Mouse (Mus musculus) small intestine, adult 2 months (tissue): ENCODE results near the gene Fryl.

Source experiments
- CTCF ChIP-seq: fragments of 200-500 bp; IDR thresholded peaks from 2 replicates; pipeline ENCODE4 v1.5.1; 2012; ENCODE audit warnings: low read depth, mild to moderate bottlenecking, control low read depth, inconsistent platforms, low read length, moderate library complexity, mixed read lengths; ENCODE audit not compliant: insufficient replicate concordance, insufficient read length; ENCODE audit errors: extremely low read depth
- POLR2A ChIP-seq: fragments of 200-500 bp; IDR thresholded peaks from 2 replicates; pipeline ENCODE4 v1.6.1; 2012; ENCODE audit warnings: low read depth, mild to moderate bottlenecking, control low read depth, inconsistent platforms, low read length, moderate library complexity

DNA sequence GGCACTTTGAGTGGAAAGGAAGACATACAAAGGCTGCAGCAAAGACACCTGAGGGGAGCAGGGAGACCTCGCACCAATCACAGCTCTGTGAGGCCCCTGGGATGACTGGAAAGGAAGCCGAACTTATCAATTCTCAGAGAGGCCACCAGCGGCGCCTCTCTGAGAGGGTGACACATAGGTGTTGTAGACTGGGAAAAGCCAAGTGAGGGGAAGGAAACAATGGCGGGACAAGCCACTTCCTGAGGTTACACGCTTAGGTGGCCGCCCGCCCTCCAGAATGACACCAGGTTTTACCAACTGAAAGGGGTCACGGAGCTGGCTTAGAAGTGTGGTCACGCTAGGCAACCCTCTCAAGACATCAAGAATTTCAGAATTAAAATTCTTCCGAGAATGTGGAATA is 111.4 kb downstream of the Fryl start:
- TF ChIP-seq POLR2A (no peak), CTCF (no peak)
